Mouse (Mus musculus): ENCODE measurements around the gene Xxylt1. TPM values are rescaled to one million over a fixed set of nuclear protein-coding genes. Genes with fewer than 3 reads are reported as not detected.

The Xxylt1 gene
- polyA plus RNA-seq, 1 experiment from 2014 or later: 26.8 TPM

DNA sequence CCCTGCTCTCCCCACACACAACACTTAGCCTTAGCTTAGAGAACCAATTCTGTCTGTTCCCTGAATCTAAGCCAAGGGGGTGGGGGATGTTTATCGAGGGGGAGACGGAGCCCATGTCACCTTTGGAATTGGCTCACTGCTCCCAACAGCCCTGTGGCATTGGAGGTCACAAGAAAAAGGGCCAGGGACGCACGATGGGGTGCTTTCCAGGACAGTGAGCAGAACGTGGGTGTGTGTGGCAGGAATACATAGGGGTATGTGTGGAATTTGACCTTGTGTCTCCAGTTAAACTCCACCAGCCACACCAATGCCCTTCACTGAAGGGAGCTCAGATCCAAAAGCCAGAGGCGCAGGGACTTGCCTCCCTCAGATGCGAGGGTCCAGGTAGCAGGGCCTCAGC lies 116.3 kb downstream of the Xxylt1 start:
- H3K4me3 ChIP-seq (ENCODE audit: low read depth, low read length): no peak overlapping the region
- no peak for TF ChIP-seq CTCF (IDR thresholded peaks at IDR 0.05; ENCODE audit: low read depth)
- ATAC-seq (ENCODE audit: insufficient read depth) (no peak), DNase-seq (no peak)
- no peaks in the 10 kb centered on the region for H3K9me3 ChIP-seq (ENCODE audit: low read depth, low read length)
- no peak overlapping the region for H3K27ac ChIP-seq (ENCODE audit: low read depth)
- no peak overlapping the region for H3K9ac ChIP-seq
- no peaks in the 10 kb centered on the region for H3K36me3 ChIP-seq (ENCODE audit: insufficient read depth)
- H3K4me1 ChIP-seq (ENCODE audit: insufficient read depth): no peaks in the 10 kb centered on the region
- H3K27me3 ChIP-seq (ENCODE audit: insufficient read depth, low read length): no peaks in the 10 kb centered on the region
- WGBS: 50% methylated on average over 7 of the region's 7 CpGs
- no peak overlapping the region for H3K4me2 ChIP-seq

DNA sequence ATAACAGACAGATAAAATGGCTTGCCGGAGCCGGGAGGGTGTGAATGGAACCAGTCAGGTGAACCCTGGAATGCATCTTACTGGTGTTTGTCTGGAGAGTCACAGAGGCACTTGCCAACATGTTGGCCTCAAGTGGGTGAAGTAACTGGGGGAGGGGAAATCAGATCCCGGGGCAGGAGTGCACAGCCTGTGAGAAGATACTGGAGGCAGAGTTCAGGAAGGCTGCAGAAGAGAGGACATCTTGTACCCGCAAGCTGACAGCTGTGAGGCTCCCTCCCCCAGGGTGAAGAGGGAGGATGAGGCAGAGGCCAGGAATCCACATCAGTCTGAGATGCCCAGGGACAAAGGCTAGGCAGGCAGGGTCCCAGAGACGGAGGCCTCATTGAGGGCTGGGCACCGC lies 116.8 kb downstream of the Xxylt1 start:
- Histone ChIP-seq H3K4me1 (ENCODE audit: insufficient read depth) (no peaks in the 10 kb centered on the region), H3K27me3 (ENCODE audit: insufficient read depth, low read length) (no peaks in the 10 kb centered on the region), H3K4me2 (no peak overlapping the region), H3K9me3 (ENCODE audit: low read depth, low read length) (no peaks in the 10 kb centered on the region), H3K27ac (ENCODE audit: low read depth) (no peak overlapping the region), H3K4me3 (ENCODE audit: low read depth, low read length) (no peak overlapping the region), H3K9ac (no peak overlapping the region), H3K36me3 (ENCODE audit: insufficient read depth) (no peaks in the 10 kb centered on the region)
- DNase-seq: peak; percentile 24
- TF ChIP-seq CTCF (IDR thresholded peaks at IDR 0.05; ENCODE audit: low read depth): no peak
- no peak for ATAC-seq (ENCODE audit: insufficient read depth)
- WGBS: 58% methylated on average over 6 of the region's 6 CpGs

DNA sequence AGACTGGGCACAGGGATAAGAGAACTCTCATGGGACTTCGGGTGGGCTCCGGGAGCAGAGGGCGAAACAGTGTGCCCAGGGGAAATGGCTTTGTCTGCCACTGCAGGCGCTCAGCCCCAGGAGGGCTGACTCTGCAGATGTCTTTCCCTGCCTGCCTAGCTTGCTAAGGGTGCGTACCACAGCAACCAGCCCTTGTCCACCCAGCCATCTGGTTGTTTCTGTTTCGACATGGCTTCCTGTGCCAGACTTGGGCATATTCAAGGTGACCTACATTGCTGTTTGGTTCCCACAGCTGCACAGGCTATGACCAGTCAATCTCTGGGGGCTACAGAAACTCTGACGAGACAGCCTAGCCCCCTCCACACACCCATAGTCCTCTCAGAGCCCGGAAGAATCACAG lies 118.7 kb downstream of the Xxylt1 start:
- Histone ChIP-seq H3K4me1 (ENCODE audit: insufficient read depth) (0 out of 2 replicates have a peak, but pooled peaks cover under 1% of the 10 kb centered on the region), H3K4me2 (no peak overlapping the region), H3K27ac (ENCODE audit: low read depth) (no peak overlapping the region), H3K9me3 (ENCODE audit: low read depth, low read length) (no peaks in the 10 kb centered on the region), H3K36me3 (ENCODE audit: insufficient read depth) (no peaks in the 10 kb centered on the region), H3K9ac (no peak overlapping the region), H3K4me3 (ENCODE audit: low read depth, low read length) (no peak overlapping the region), H3K27me3 (ENCODE audit: insufficient read depth, low read length) (no peaks in the 10 kb centered on the region)
- TF ChIP-seq CTCF (IDR thresholded peaks at IDR 0.05; ENCODE audit: low read depth): no peak
- 87% methylated on average over 8 of the region's 8 CpGs for whole genome bisulfite sequencing
- DNase-seq: no peak
- no peak for ATAC-seq (ENCODE audit: insufficient read depth)

DNA sequence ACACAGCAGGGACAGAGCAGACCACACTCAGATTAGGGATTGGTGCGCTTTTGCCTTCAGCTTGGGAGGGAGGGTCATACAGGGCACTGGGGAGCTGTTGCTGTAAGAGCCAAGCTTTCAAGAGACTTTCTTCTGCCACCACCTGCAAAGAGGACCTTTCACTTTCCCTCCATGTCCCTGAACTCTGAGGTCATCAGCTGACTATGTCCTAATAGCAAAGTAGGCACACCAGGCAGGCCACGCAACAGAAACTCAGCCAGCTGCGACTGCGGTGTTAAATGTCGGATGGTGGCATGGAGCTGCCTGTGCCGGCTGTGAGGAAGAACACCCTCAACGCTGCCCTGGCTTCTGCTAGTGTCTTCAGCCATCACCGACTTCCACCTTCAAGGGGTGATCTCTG lies 120.1 kb downstream of the Xxylt1 start:
- Histone ChIP-seq H3K4me2 (no peak overlapping the region), H3K27ac (ENCODE audit: low read depth) (no peak overlapping the region), H3K4me3 (ENCODE audit: low read depth, low read length) (no peak overlapping the region), H3K9ac (no peak overlapping the region), H3K36me3 (ENCODE audit: insufficient read depth) (no peaks in the 10 kb centered on the region; the same call in 1 of the 2 replicates), H3K4me1 (ENCODE audit: insufficient read depth) (0 out of 2 replicates have a peak, but pooled peaks cover 3% of the 10 kb centered on the region), H3K27me3 (ENCODE audit: insufficient read depth, low read length) (no peaks in the 10 kb centered on the region), H3K9me3 (ENCODE audit: low read depth, low read length) (no peaks in the 10 kb centered on the region)
- no peak for TF ChIP-seq CTCF (IDR thresholded peaks at IDR 0.05; ENCODE audit: low read depth)
- no peak for ATAC-seq (ENCODE audit: insufficient read depth)
- 84% methylated on average over 8 of the region's 8 CpGs for WGBS
- DNase-seq: no peak

DNA sequence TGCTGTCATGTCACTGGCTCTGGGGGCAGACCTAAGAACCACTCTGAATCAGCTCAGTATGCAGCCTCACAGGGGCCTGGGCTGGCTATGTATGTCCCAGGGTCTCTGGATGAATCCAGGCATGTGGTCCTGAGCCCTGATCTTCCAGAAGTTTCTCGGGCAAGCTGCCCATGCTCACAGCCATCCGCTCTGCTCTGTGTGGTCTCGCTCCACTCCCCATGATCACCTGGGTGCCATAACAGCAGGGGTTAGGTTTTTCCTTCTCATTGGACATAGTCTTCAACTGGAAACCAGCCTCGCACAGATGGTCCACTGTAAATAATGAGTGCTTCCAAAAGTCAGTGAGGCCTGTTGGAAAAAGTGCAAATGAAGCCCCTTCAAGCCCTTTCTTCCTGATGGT lies 121.0 kb downstream of the Xxylt1 start:
- ATAC-seq (ENCODE audit: insufficient read depth) (no peak), DNase-seq (no peak)
- 0 out of 2 replicates have a peak, but pooled peaks cover 3% of the 10 kb centered on the region for H3K4me1 ChIP-seq (ENCODE audit: insufficient read depth)
- no peaks in the 10 kb centered on the region; the same call in 1 of the 2 replicates for H3K36me3 ChIP-seq (ENCODE audit: insufficient read depth)
- 83% methylated on average over 4 of the region's 4 CpGs for WGBS
- no peak overlapping the region for H3K4me2 ChIP-seq
- H3K9ac ChIP-seq: no peak overlapping the region
- no peak overlapping the region for H3K27ac ChIP-seq (ENCODE audit: low read depth)
- no peaks in the 10 kb centered on the region for H3K9me3 ChIP-seq (ENCODE audit: low read depth, low read length)
- H3K27me3 ChIP-seq (ENCODE audit: insufficient read depth, low read length): no peaks in the 10 kb centered on the region
- H3K4me3 ChIP-seq (ENCODE audit: low read depth, low read length): no peak overlapping the region
- no peak for TF ChIP-seq CTCF (IDR thresholded peaks at IDR 0.05; ENCODE audit: low read depth)

DNA sequence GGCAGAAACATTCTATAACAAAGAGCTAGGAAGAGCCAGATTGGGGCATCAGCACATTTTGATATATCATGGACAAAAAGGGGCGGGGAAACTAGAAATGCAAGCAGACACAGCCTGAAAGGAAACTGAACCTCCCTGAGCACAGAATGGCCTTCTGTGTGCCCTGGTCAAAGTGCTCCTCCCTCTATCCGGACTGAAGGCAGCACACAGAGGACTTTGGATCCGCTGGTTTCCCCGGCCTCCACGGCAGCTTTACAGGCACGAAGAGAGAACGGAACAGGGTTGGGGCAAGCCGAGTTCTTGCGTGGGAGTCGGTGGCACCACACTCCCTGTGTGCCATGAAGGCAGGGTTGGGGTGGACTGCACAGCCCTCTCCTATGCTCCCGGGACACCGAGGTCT lies 121.5 kb downstream of the Xxylt1 start:
- Histone ChIP-seq H3K4me1 (ENCODE audit: insufficient read depth) (0 out of 2 replicates have a peak, but pooled peaks cover 3% of the 10 kb centered on the region), H3K9ac (no peak overlapping the region), H3K36me3 (ENCODE audit: insufficient read depth) (no peaks in the 10 kb centered on the region; the same call in 1 of the 2 replicates), H3K4me3 (ENCODE audit: low read depth, low read length) (no peak overlapping the region), H3K4me2 (no peak overlapping the region), H3K27me3 (ENCODE audit: insufficient read depth, low read length) (no peaks in the 10 kb centered on the region), H3K27ac (ENCODE audit: low read depth) (no peak overlapping the region), H3K9me3 (ENCODE audit: low read depth, low read length) (no peaks in the 10 kb centered on the region)
- DNase-seq (no peak), ATAC-seq (ENCODE audit: insufficient read depth) (no peak)
- no peak for TF ChIP-seq CTCF (IDR thresholded peaks at IDR 0.05; ENCODE audit: low read depth)
- WGBS: 82% methylated on average over 12 of the region's 12 CpGs

DNA sequence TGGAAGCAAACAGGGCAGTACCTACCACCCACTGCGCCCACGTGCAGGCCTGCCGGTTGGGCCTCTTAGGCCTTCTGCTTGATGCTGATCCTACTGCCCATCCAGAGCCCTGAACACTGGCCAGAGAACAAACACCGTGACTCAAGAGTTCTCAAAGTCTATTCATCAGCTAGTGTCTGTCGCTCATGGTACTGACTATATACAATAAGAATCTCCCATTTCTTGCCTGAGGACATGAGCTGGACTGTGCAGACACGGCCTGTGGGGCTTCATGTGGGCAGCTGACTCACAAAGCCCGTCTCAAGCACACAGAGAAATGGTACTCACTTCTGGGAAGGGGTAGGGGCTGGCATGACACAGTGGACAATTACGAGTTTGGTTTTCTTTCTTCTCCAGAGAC lies 125.1 kb downstream of the Xxylt1 start:
- Histone ChIP-seq H3K4me3 (ENCODE audit: low read depth, low read length) (no peak overlapping the region), H3K27me3 (ENCODE audit: insufficient read depth, low read length) (no peaks in the 10 kb centered on the region), H3K4me1 (ENCODE audit: insufficient read depth) (0 out of 2 replicates have a peak, but pooled peaks cover 3% of the 10 kb centered on the region), H3K36me3 (ENCODE audit: insufficient read depth) (no peaks in the 10 kb centered on the region; the same call in 1 of the 2 replicates), H3K9me3 (ENCODE audit: low read depth, low read length) (no peaks in the 10 kb centered on the region), H3K9ac (no peak overlapping the region), H3K27ac (ENCODE audit: low read depth) (no peak overlapping the region), H3K4me2 (no peak overlapping the region)
- no peak for DNase-seq
- TF ChIP-seq CTCF (IDR thresholded peaks at IDR 0.05; ENCODE audit: low read depth): no peak
- no peak for ATAC-seq (ENCODE audit: insufficient read depth)
- 84% methylated on average over 8 of the region's 8 CpGs for WGBS

DNA sequence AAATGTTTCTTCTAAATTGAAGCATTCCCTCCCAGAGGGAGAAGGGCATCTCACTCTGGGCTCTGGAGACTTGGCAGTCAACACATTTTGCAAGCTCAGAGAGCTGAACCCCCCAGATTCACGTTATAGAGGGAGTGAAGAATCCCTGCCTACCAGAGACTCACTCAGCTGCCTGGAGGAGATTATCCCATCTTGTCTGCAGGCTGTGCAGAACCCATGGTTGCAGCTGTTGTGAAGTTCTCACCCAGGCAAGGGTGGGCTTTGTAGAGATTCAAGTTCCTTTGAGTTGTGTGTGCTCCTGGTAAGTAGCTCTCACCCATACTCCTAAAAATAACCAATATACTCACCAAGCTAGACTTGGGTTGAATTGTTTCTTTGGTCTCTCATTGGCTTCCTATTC lies 132.6 kb downstream of the Xxylt1 start:
- 71% methylated on average over 1 of the region's 1 CpGs for WGBS
- DNase-seq (no peak), ATAC-seq (ENCODE audit: insufficient read depth) (no peak)
- Histone ChIP-seq H3K36me3 (ENCODE audit: insufficient read depth) (no peaks in the 10 kb centered on the region), H3K27ac (ENCODE audit: low read depth) (no peak overlapping the region), H3K9me3 (ENCODE audit: low read depth, low read length) (no peaks in the 10 kb centered on the region), H3K4me2 (no peak overlapping the region), H3K4me1 (ENCODE audit: insufficient read depth) (no peaks in the 10 kb centered on the region), H3K9ac (no peak overlapping the region), H3K4me3 (ENCODE audit: low read depth, low read length) (no peak overlapping the region), H3K27me3 (ENCODE audit: insufficient read depth, low read length) (no peaks in the 10 kb centered on the region)
- no peak for TF ChIP-seq CTCF (IDR thresholded peaks at IDR 0.05; ENCODE audit: low read depth)

Measured in lung, embryonic 14.5 days (tissue).